Mouse (Mus musculus) lung, postnatal 0 days (tissue): ENCODE data around the gene Nabp1. TPM values are rescaled to one million over a fixed set of nuclear protein-coding genes. Genes with fewer than 3 reads are reported as not detected.
A peak's percentile ranks its signal among the peaks of the same experiment; 100 is the strongest.

Experiments
- ATAC-seq: fragments of 200-750 bp; cut with Nextera tagmentation; 2 replicates; pipeline ENCODE4 v1.8.0; 2017; ENCODE audit warnings: moderate library complexity
- DNase-seq: peaks from one replicate; pipeline ENCODE4 v3.0.0-alpha.2; 2016; ENCODE audit warnings: low spot score
- H3K27ac ChIP-seq: fragments of 300-500 bp; sonication (generic); 2 replicates; pipeline ENCODE4 v1.5.1; 2014; ENCODE audit warnings: antibody characterized with exemption, mild to moderate bottlenecking, low read length, mixed read lengths
- H3K27me3 ChIP-seq: fragments of 300-500 bp; sonication (generic); replicated peaks from 2 replicates; pipeline ENCODE4 v1.6.1; 2014; ENCODE audit warnings: low read length, mixed read lengths; ENCODE audit not compliant: insufficient read depth
- H3K36me3 ChIP-seq: fragments of 300-500 bp; sonication (generic); 2 replicates; pipeline ENCODE4 v1.6.1; 2014; ENCODE audit warnings: low read length, mixed read lengths; ENCODE audit not compliant: insufficient read depth
- H3K4me1 ChIP-seq: fragments of 300-500 bp; sonication (generic); 2 replicates; pipeline ENCODE4 v1.6.1; 2014; ENCODE audit warnings: antibody characterized with exemption, low read depth, low read length, mixed read lengths; ENCODE audit not compliant: insufficient read depth
- H3K4me2 ChIP-seq: fragments of 300-500 bp; sonication (generic); replicated peaks from 2 replicates; pipeline ENCODE4 v1.6.1; 2014; ENCODE audit warnings: low read depth, mild to moderate bottlenecking, low read length, moderate library complexity, mixed read lengths
- H3K4me3 ChIP-seq: fragments of 300-500 bp; sonication (generic); 2 replicates; pipeline ENCODE4 v1.5.1; 2014; ENCODE audit warnings: low read depth, low read length
- H3K9ac ChIP-seq: fragments of 300-500 bp; sonication (generic); replicated peaks from 2 replicates; pipeline ENCODE4 v1.6.1; 2014; ENCODE audit warnings: low read depth, mild to moderate bottlenecking
- H3K9me3 ChIP-seq: fragments of 300-500 bp; sonication (generic); 2 replicates; pipeline ENCODE4 v1.6.1; 2016; ENCODE audit warnings: low read length, mixed read lengths
- CTCF ChIP-seq: IDR thresholded peaks from 2 replicates; pipeline ENCODE4 v1.5.1; 2016; ENCODE audit warnings: antibody characterized with exemption, mild to moderate bottlenecking
- EP300 ChIP-seq: IDR thresholded peaks from 2 replicates; pipeline ENCODE4 v1.6.1; 2016; ENCODE audit warnings: antibody characterized with exemption, mild to moderate bottlenecking, control low read depth
- WGBS: fragments of 180-500 bp; shearing (Covaris S2); extraction: QIAGEN DNeasy Blood & Tissue Kit; methylation state at CpG from one replicate; pipeline ENCODE4 v1.1.7; 2014; 5-methylcytosine and 5-hydroxymethylcytosine counted together
- polyA plus RNA-seq: library from polyadenylated mRNA; unstranded; fragments of >200 nt; fragmentation: Nextera tagmentation; extraction: Ambion mirVana; gene quantifications from 2 replicates; pipeline ENCODE4 v1.2.1, GENCODE M21; 2015

The Nabp1 gene
- polyA plus RNA-seq, 1 experiment from 2014 or later, result 20.0 TPM

GRCm38 (mm10) chr1:51515041-51515440 lies 36.8 kb upstream of the Nabp1 start:
- Histone ChIP-seq H3K9me3 (no peaks in the 10 kb centered on the region), H3K4me1 (peaks cover 5% of the 10 kb centered on the region; the same call in 1 of the 2 replicates), H3K4me2 (no peak overlapping the region), H3K27me3 (no peaks in the 10 kb centered on the region), H3K4me3 (no peak overlapping the region), H3K36me3 (no peaks in the 10 kb centered on the region), H3K9ac (no peak overlapping the region), H3K27ac (peak overlapping the region; percentile 57)
- ATAC-seq (peak; percentile 68), DNase-seq (peak; percentile 82)
- no peak for TF ChIP-seq CTCF
- TF ChIP-seq EP300, result no peak; the same call in 1 of the 2 replicates
- 46% methylated on average over 3 of the region's 3 CpGs for WGBS

- peak; percentile 72 for DNase-seq
- no peaks in the 10 kb centered on the region for H3K27me3 ChIP-seq
- H3K9me3 ChIP-seq, result no peaks in the 10 kb centered on the region
- peaks cover 5% of the 10 kb centered on the region; the same call in 1 of the 2 replicates for H3K4me1 ChIP-seq
- 40% methylated on average over 2 of the region's 2 CpGs for WGBS
- H3K36me3 ChIP-seq, result no peaks in the 10 kb centered on the region
- peak; percentile 80 for ATAC-seq
- no peak overlapping the region for H3K9ac ChIP-seq
- peak overlapping the region; percentile 57 for H3K27ac ChIP-seq
- no peak overlapping the region for H3K4me2 ChIP-seq
- TF ChIP-seq CTCF (no peak), EP300 (no peak; the same call in 1 of the 2 replicates)
- no peak overlapping the region for H3K4me3 ChIP-seq
These were observed 36.2 kb upstream of the Nabp1 start for GRCm38 (mm10) chr1:51514379-51514778.

GRCm38 (mm10) chr1:51513059-51513713 lies 35.0 kb upstream of the Nabp1 start:
- peak; percentile 28 for DNase-seq
- ATAC-seq, result no peak
- no peak for TF ChIP-seq CTCF
- TF ChIP-seq EP300, result 0 out of 2 replicates have a peak, but pooled peaks have one; percentile 9
- H3K27me3 ChIP-seq, result no peaks in the 10 kb centered on the region
- H3K36me3 ChIP-seq, result no peaks in the 10 kb centered on the region
- H3K4me3 ChIP-seq, result no peak overlapping the region
- H3K9ac ChIP-seq, result no peak overlapping the region
- no peak overlapping the region for H3K27ac ChIP-seq
- WGBS, result 69% methylated on average over 7 of the region's 7 CpGs
- H3K4me2 ChIP-seq, result no peak overlapping the region
- H3K4me1 ChIP-seq, result peaks cover 7% of the 10 kb centered on the region; the same call in 1 of the 2 replicates
- no peaks in the 10 kb centered on the region for H3K9me3 ChIP-seq

GRCm38 (mm10) chr1:51512326-51512725 lies 34.1 kb upstream of the Nabp1 start:
- WGBS, result 83% methylated on average over 2 of the region's 2 CpGs
- DNase-seq, result no peak
- Histone ChIP-seq H3K4me1 (peaks cover 7% of the 10 kb centered on the region; the same call in 1 of the 2 replicates), H3K4me2 (no peak overlapping the region), H3K4me3 (no peak overlapping the region), H3K27ac (no peak overlapping the region), H3K36me3 (no peaks in the 10 kb centered on the region), H3K27me3 (no peaks in the 10 kb centered on the region), H3K9ac (no peak overlapping the region), H3K9me3 (no peaks in the 10 kb centered on the region)
- TF ChIP-seq CTCF, result no peak
- TF ChIP-seq EP300, result no peak
- no peak for ATAC-seq

- Histone ChIP-seq H3K9ac (no peak overlapping the region), H3K4me1 (peaks cover 6% of the 10 kb centered on the region; the same call in 1 of the 2 replicates), H3K27me3 (no peaks in the 10 kb centered on the region), H3K4me2 (no peak overlapping the region), H3K27ac (no peak overlapping the region), H3K9me3 (no peaks in the 10 kb centered on the region), H3K36me3 (no peaks in the 10 kb centered on the region), H3K4me3 (no peak overlapping the region)
- WGBS, result 54% methylated on average over 8 of the region's 8 CpGs
- TF ChIP-seq EP300 (no peak), CTCF (no peak)
- ATAC-seq (no peak), DNase-seq (no peak)
These were observed 31.6 kb upstream of the Nabp1 start for GRCm38 (mm10) chr1:51509776-51510175.

- H3K9me3 ChIP-seq, result no peaks in the 10 kb centered on the region
- DNase-seq, result peak; percentile 88
- peak overlapping the region; percentile 58 for H3K27ac ChIP-seq
- 21% methylated on average over 7 of the region's 7 CpGs for WGBS
- no peaks in the 10 kb centered on the region for H3K36me3 ChIP-seq
- H3K4me3 ChIP-seq, result no peak overlapping the region
- H3K9ac ChIP-seq, result no peak overlapping the region
- no peak overlapping the region for H3K4me2 ChIP-seq
- H3K27me3 ChIP-seq, result no peaks in the 10 kb centered on the region
- TF ChIP-seq CTCF (no peak), EP300 (peak; percentile 23; the same call in 1 of the 2 replicates)
- ATAC-seq, result peak; percentile 90
- peaks cover 2% of the 10 kb centered on the region; the same call in 1 of the 2 replicates for H3K4me1 ChIP-seq
These were observed 30.9 kb upstream of the Nabp1 start for GRCm38 (mm10) chr1:51509083-51509482.
